Mouse (Mus musculus): ENCODE results near the gene Arl14. TPM values are rescaled to one million over a fixed set of nuclear protein-coding genes. Genes with fewer than 3 reads are reported as not detected.
A peak's percentile ranks its signal among the peaks of the same experiment; 100 is the strongest.

Arl14 gene
- polyA plus RNA-seq, 1 experiment from 2014 or later, result not detected

- Histone ChIP-seq H3K4me2 (no peak overlapping the region), H3K27ac (replicated peaks) (no peak overlapping the region), H3K36me3 (replicated peaks) (no peaks in the 10 kb centered on the region)
Observed at GRCm38 (mm10) chr3:69194496-69194895, 27.7 kb upstream of the Arl14 start.

GRCm38 (mm10) chr3:69195251-69195650 lies 27.0 kb upstream of the Arl14 start:
- Histone ChIP-seq H3K4me3 (replicated peaks) (no peak overlapping the region), H3K9me3 (replicated peaks) (no peaks in the 10 kb centered on the region), H3K27me3 (no peaks in the 10 kb centered on the region), H3K4me1 (replicated peaks) (no peaks in the 10 kb centered on the region), H3K9ac (no peak overlapping the region), H3K27ac (replicated peaks) (no peak overlapping the region), H3K4me2 (no peak overlapping the region), H3K36me3 (replicated peaks) (no peaks in the 10 kb centered on the region)
- WGBS (ENCODE audit: insufficient replicate concordance), result 63% methylated on average over 8 of the region's 8 CpGs
- ATAC-seq (ENCODE audit: insufficient read depth), result no peak

More at GRCm38 (mm10) chr3:69194496-69194895, 27.7 kb upstream of the Arl14 start:
- H3K27me3 ChIP-seq, result no peaks in the 10 kb centered on the region
- H3K4me1 ChIP-seq (replicated peaks), result no peaks in the 10 kb centered on the region
- ATAC-seq (ENCODE audit: insufficient read depth), result no peak
- WGBS (ENCODE audit: insufficient replicate concordance), result 57% methylated on average over 9 of the region's 9 CpGs
- H3K9ac ChIP-seq, result no peak overlapping the region
- H3K9me3 ChIP-seq (replicated peaks), result no peaks in the 10 kb centered on the region
- H3K4me3 ChIP-seq (replicated peaks), result no peak overlapping the region

GRCm38 (mm10) chr3:69198098-69198497 lies 24.1 kb upstream of the Arl14 start:
- WGBS (ENCODE audit: insufficient replicate concordance), result 56% methylated on average over 2 of the region's 2 CpGs
- H3K9me3 ChIP-seq (replicated peaks), result no peaks in the 10 kb centered on the region
- H3K9ac ChIP-seq, result no peak overlapping the region
- no peaks in the 10 kb centered on the region for H3K4me1 ChIP-seq (replicated peaks)
- no peak overlapping the region for H3K4me2 ChIP-seq
- no peaks in the 10 kb centered on the region for H3K27me3 ChIP-seq
- no peak overlapping the region for H3K4me3 ChIP-seq (replicated peaks)
- H3K36me3 ChIP-seq (replicated peaks), result no peaks in the 10 kb centered on the region
- no peak overlapping the region for H3K27ac ChIP-seq (replicated peaks)
- no peak for ATAC-seq (ENCODE audit: insufficient read depth)

- no peak for ATAC-seq (ENCODE audit: insufficient read depth)
- Histone ChIP-seq H3K27ac (replicated peaks) (no peak overlapping the region), H3K4me3 (replicated peaks) (no peak overlapping the region), H3K36me3 (replicated peaks) (no peaks in the 10 kb centered on the region), H3K9me3 (replicated peaks) (no peaks in the 10 kb centered on the region), H3K9ac (no peak overlapping the region), H3K4me1 (replicated peaks) (peaks cover under 1% of the 10 kb centered on the region), H3K27me3 (no peaks in the 10 kb centered on the region), H3K4me2 (no peak overlapping the region)
- WGBS (ENCODE audit: insufficient replicate concordance), result 70% methylated on average over 1 of the region's 1 CpGs
Observed at GRCm38 (mm10) chr3:69200251-69200650, 22.0 kb upstream of the Arl14 start.

- Histone ChIP-seq H3K4me2 (no peak overlapping the region), H3K27ac (replicated peaks) (no peak overlapping the region), H3K4me3 (replicated peaks) (no peak overlapping the region), H3K36me3 (replicated peaks) (no peaks in the 10 kb centered on the region), H3K4me1 (replicated peaks) (peaks cover 8% of the 10 kb centered on the region), H3K9ac (no peak overlapping the region), H3K27me3 (no peaks in the 10 kb centered on the region), H3K9me3 (replicated peaks) (no peaks in the 10 kb centered on the region)
- no peak for ATAC-seq (ENCODE audit: insufficient read depth)
- WGBS (ENCODE audit: insufficient replicate concordance), result 43% methylated on average over 2 of the region's 2 CpGs
Observed at GRCm38 (mm10) chr3:69201206-69201605, 21.0 kb upstream of the Arl14 start.

GRCm38 (mm10) chr3:69202876-69203275 lies 19.3 kb upstream of the Arl14 start:
- WGBS (ENCODE audit: insufficient replicate concordance), result 16% methylated on average over 4 of the region's 4 CpGs
- peaks cover 8% of the 10 kb centered on the region for H3K4me1 ChIP-seq (replicated peaks)
- no peak overlapping the region for H3K4me2 ChIP-seq
- no peaks in the 10 kb centered on the region for H3K27me3 ChIP-seq
- no peak overlapping the region for H3K27ac ChIP-seq (replicated peaks)
- H3K4me3 ChIP-seq (replicated peaks), result no peak overlapping the region
- no peak for ATAC-seq (ENCODE audit: insufficient read depth)
- H3K36me3 ChIP-seq (replicated peaks), result no peaks in the 10 kb centered on the region
- no peak overlapping the region for H3K9ac ChIP-seq
- H3K9me3 ChIP-seq (replicated peaks), result no peaks in the 10 kb centered on the region

GRCm38 (mm10) chr3:69205266-69206054 lies 16.8 kb upstream of the Arl14 start:
- H3K4me1 ChIP-seq (replicated peaks), result peaks cover 8% of the 10 kb centered on the region
- H3K36me3 ChIP-seq (replicated peaks), result no peaks in the 10 kb centered on the region
- 10% methylated on average over 7 of the region's 7 CpGs for WGBS (ENCODE audit: insufficient replicate concordance)
- 0 out of 2 replicates have a peak, but pooled peaks have one; percentile 44 for ATAC-seq (ENCODE audit: insufficient read depth)
- H3K9me3 ChIP-seq (replicated peaks), result no peaks in the 10 kb centered on the region
- peak overlapping the region; percentile 40 for H3K4me2 ChIP-seq
- H3K27ac ChIP-seq (replicated peaks), result 0 out of 2 replicates have a peak overlapping the region, but pooled peaks have one; percentile 2
- H3K4me3 ChIP-seq (replicated peaks), result no peak overlapping the region
- H3K27me3 ChIP-seq, result no peaks in the 10 kb centered on the region
- H3K9ac ChIP-seq, result no peak overlapping the region

GRCm38 (mm10) chr3:69206193-69206893 lies 15.9 kb upstream of the Arl14 start:
- Histone ChIP-seq H3K4me2 (peak overlapping the region; percentile 40), H3K27ac (replicated peaks) (no peak overlapping the region), H3K27me3 (no peaks in the 10 kb centered on the region), H3K4me1 (replicated peaks) (peaks cover 8% of the 10 kb centered on the region), H3K36me3 (replicated peaks) (no peaks in the 10 kb centered on the region), H3K9me3 (replicated peaks) (no peaks in the 10 kb centered on the region), H3K9ac (no peak overlapping the region), H3K4me3 (replicated peaks) (no peak overlapping the region)
- 53% methylated on average over 10 of the region's 10 CpGs for WGBS (ENCODE audit: insufficient replicate concordance)
- no peak for ATAC-seq (ENCODE audit: insufficient read depth)

GRCm38 (mm10) chr3:69208441-69209309 lies 13.5 kb upstream of the Arl14 start:
- no peak overlapping the region for H3K4me2 ChIP-seq
- no peak overlapping the region for H3K27ac ChIP-seq (replicated peaks)
- WGBS (ENCODE audit: insufficient replicate concordance), result 51% methylated on average over 12 of the region's 12 CpGs
- H3K4me3 ChIP-seq (replicated peaks), result no peak overlapping the region
- no peak overlapping the region for H3K9ac ChIP-seq
- H3K9me3 ChIP-seq (replicated peaks), result no peaks in the 10 kb centered on the region
- H3K4me1 ChIP-seq (replicated peaks), result peaks cover 8% of the 10 kb centered on the region
- no peaks in the 10 kb centered on the region for H3K36me3 ChIP-seq (replicated peaks)
- ATAC-seq (ENCODE audit: insufficient read depth), result no peak
- H3K27me3 ChIP-seq, result no peaks in the 10 kb centered on the region

GRCm38 (mm10) chr3:69212246-69212645 lies 10.0 kb upstream of the Arl14 start:
- no peaks in the 10 kb centered on the region for H3K9me3 ChIP-seq (replicated peaks)
- 38% methylated on average over 2 of the region's 2 CpGs for WGBS (ENCODE audit: insufficient replicate concordance)
- no peak overlapping the region for H3K4me3 ChIP-seq (replicated peaks)
- H3K36me3 ChIP-seq (replicated peaks), result no peaks in the 10 kb centered on the region
- no peak overlapping the region for H3K9ac ChIP-seq
- H3K27me3 ChIP-seq, result no peaks in the 10 kb centered on the region
- no peak overlapping the region for H3K4me2 ChIP-seq
- no peaks in the 10 kb centered on the region for H3K4me1 ChIP-seq (replicated peaks)
- no peak overlapping the region for H3K27ac ChIP-seq (replicated peaks)
- no peak for ATAC-seq (ENCODE audit: insufficient read depth)

GRCm38 (mm10) chr3:69213465-69213864 lies 8.8 kb upstream of the Arl14 start:
- ATAC-seq (ENCODE audit: insufficient read depth), result no peak
- Histone ChIP-seq H3K9ac (no peak overlapping the region), H3K4me3 (replicated peaks) (no peak overlapping the region), H3K9me3 (replicated peaks) (no peaks in the 10 kb centered on the region), H3K27me3 (no peaks in the 10 kb centered on the region), H3K27ac (replicated peaks) (no peak overlapping the region), H3K4me1 (replicated peaks) (no peaks in the 10 kb centered on the region), H3K4me2 (no peak overlapping the region), H3K36me3 (replicated peaks) (no peaks in the 10 kb centered on the region)
- WGBS (ENCODE audit: insufficient replicate concordance), result 59% methylated on average over 5 of the region's 5 CpGs

Data from liver, embryonic 15.5 days (tissue).